Mouse (Mus musculus) limb, embryonic 13.5 days (tissue): ENCODE results near the gene Klf12. TPM values are rescaled to one million over a fixed set of nuclear protein-coding genes. Genes with fewer than 3 reads are reported as not detected.

ENCODE experiments used
- ATAC-seq: fragments of 200-750 bp; cut with Nextera tagmentation; 2 replicates; pipeline ENCODE4 v1.8.0; 2017; ENCODE audit warnings: low read depth, moderate number of reproducible peaks, moderate TSS enrichment; ENCODE audit not compliant: low FRiP score
- H3K27ac ChIP-seq: fragments of 300-500 bp; sonication (generic); 2 replicates; pipeline ENCODE4 v1.5.1; 2015; ENCODE audit warnings: inconsistent platforms, mild to moderate bottlenecking, moderate library complexity
- H3K27me3 ChIP-seq: fragments of 300-500 bp; sonication (generic); 2 replicates; pipeline ENCODE4 v1.6.1; 2015; ENCODE audit warnings: mild to moderate bottlenecking, inconsistent platforms
- H3K36me3 ChIP-seq: fragments of 300-500 bp; sonication (generic); 2 replicates; pipeline ENCODE4 v1.6.1; 2015; ENCODE audit warnings: inconsistent platforms, mild to moderate bottlenecking, moderate library complexity
- H3K4me1 ChIP-seq: fragments of 300-500 bp; sonication (generic); 2 replicates; pipeline ENCODE4 v1.6.1; 2015; ENCODE audit warnings: inconsistent platforms
- H3K4me2 ChIP-seq: fragments of 300-500 bp; sonication (generic); replicated peaks from 2 replicates; pipeline ENCODE4 v1.6.1; 2015; ENCODE audit warnings: inconsistent platforms, mild to moderate bottlenecking, moderate library complexity
- H3K4me3 ChIP-seq: fragments of 300-500 bp; sonication (generic); 2 replicates; pipeline ENCODE4 v1.5.1; 2015; ENCODE audit warnings: moderate library complexity, mild to moderate bottlenecking, inconsistent platforms
- H3K9ac ChIP-seq: fragments of 300-500 bp; sonication (generic); 2 replicates; pipeline ENCODE4 v1.6.1; 2015; ENCODE audit warnings: mild to moderate bottlenecking, inconsistent platforms
- H3K9me3 ChIP-seq: fragments of 300-500 bp; sonication (generic); 2 replicates; pipeline ENCODE4 v1.6.1; 2016; ENCODE audit warnings: inconsistent platforms
- WGBS: fragments of 180-500 bp; shearing (Covaris S2); methylation state at CpG from one replicate; pipeline ENCODE4 v1.1.7; 2015; 5-methylcytosine and 5-hydroxymethylcytosine counted together
- polyA plus RNA-seq: library from polyadenylated mRNA; unstranded; fragments of >200 nt; fragmentation: Nextera tagmentation; extraction: Ambion mirVana; gene quantifications from 2 replicates; pipeline ENCODE4 v1.2.1, GENCODE M21; 2015

Gene Klf12
- polyA plus RNA-seq, 1 experiment from 2014 or later, result 40.5 TPM

GRCm38 (mm10) chr14:99826713-99827112, 457.8 kb downstream of the Klf12 start:
- Histone ChIP-seq H3K9ac (no peak overlapping the region), H3K4me3 (no peak overlapping the region), H3K4me2 (no peak overlapping the region), H3K4me1 (no peaks in the 10 kb centered on the region), H3K27me3 (no peaks in the 10 kb centered on the region), H3K9me3 (no peaks in the 10 kb centered on the region), H3K27ac (no peak overlapping the region), H3K36me3 (no peaks in the 10 kb centered on the region)
- WGBS, result 43% methylated on average over 1 of the region's 1 CpGs
- ATAC-seq, result no peak
